Mouse (Mus musculus): ENCODE measurements around the gene Hpf1. TPM values are rescaled to one million over a fixed set of nuclear protein-coding genes. Genes with fewer than 3 reads are reported as not detected.

The Hpf1 gene
- 63.7 TPM for polyA plus RNA-seq (2017; shearing (Covaris generic))

DNA sequence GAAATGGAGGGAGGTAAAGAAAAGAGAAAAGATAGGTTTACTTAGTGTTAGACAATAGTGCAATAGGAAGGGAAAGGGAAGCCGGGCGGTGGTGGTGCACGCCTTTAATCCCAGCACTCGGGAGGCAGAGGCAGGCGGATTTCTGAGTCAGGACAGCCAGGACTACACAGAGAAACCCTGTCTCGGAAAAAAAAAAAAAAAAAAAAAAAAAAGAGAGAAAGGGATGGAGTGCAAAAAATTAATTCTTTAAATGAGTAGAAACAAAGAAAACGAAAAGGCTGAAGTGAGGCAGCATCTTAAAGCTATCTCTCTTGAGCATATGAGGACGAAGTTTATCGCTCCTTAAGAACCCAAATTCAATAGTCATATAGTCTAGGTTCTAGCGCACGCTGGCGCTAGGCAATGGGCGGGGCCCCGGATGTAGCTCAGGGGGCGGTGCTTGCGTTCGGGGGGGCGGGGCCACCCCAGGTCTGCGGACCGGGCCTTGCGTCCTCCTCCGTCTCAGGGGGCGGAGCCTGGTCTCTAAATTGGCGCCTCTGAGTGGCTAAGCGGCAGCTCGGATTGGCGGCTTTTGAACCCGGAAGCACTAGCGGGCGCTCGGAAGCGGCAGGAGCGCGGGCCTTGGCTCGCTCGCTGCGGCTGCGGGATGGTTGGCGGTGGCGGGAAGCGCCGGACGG is at the start of gene Hpf1:
Gene Hpf1, plus strand, starts transcription at position 576 of the 677 bp plus-strand sequence.

Other genes starting within 250 kb of the Hpf1 start
- 34.2 TPM for gene Clcn3, start 92.9 kb downstream of the Hpf1 start, polyA plus RNA-seq (2017; shearing (Covaris generic))
- 11.8 TPM for gene Nek1, start 102.8 kb downstream of the Hpf1 start, polyA plus RNA-seq (2017; shearing (Covaris generic))

All from activated CD4-positive, CD25-positive, alpha-beta regulatory T cell, adult 9 weeks (primary cell).